Mouse (Mus musculus): ENCODE data around the gene Gas7. TPM values are rescaled to one million over a fixed set of nuclear protein-coding genes. Genes with fewer than 3 reads are reported as not detected.

The Gas7 gene
- polyA plus RNA-seq, 1 experiment from 2014 or later = 2.7 TPM

GRCm38 (mm10) chr11:67531926-67532565, 76.8 kb downstream of the Gas7 start:
- peaks cover 4% of the 10 kb centered on the region; the same call in 1 of the 2 replicates for H3K4me1 ChIP-seq (ENCODE audit: control insufficient read depth, insufficient read depth, low read length)
- no peak overlapping the region for H3K27ac ChIP-seq (replicated peaks; ENCODE audit: low read depth, low read length)
- no peak overlapping the region for H3K4me3 ChIP-seq (ENCODE audit: low read depth, low read length)
- DNase-seq (ENCODE audit: low spot score) (peak; percentile 23), ATAC-seq (ENCODE audit: insufficient number of reproducible peaks, low FRiP score, low TSS enrichment, low read depth) (no peak)
- no peaks in the 10 kb centered on the region for H3K27me3 ChIP-seq (ENCODE audit: control insufficient read depth, insufficient read depth, low read length)
- no peak overlapping the region for H3K4me2 ChIP-seq (ENCODE audit: low read depth, severe bottlenecking)
- H3K36me3 ChIP-seq (ENCODE audit: control insufficient read depth, insufficient read depth, low read length) = no peaks in the 10 kb centered on the region
- 44% methylated on average over 6 of the region's 6 CpGs for WGBS
- no peak overlapping the region for H3K9ac ChIP-seq (ENCODE audit: low read length)
- H3K9me3 ChIP-seq (ENCODE audit: control insufficient read depth, low read length) = no peaks in the 10 kb centered on the region

- Histone ChIP-seq H3K9ac (ENCODE audit: low read length) (no peak overlapping the region), H3K27me3 (ENCODE audit: control insufficient read depth, insufficient read depth, low read length) (no peaks in the 10 kb centered on the region), H3K4me1 (ENCODE audit: control insufficient read depth, insufficient read depth, low read length) (peaks cover 4% of the 10 kb centered on the region; the same call in 1 of the 2 replicates), H3K4me3 (ENCODE audit: low read depth, low read length) (no peak overlapping the region), H3K9me3 (ENCODE audit: control insufficient read depth, low read length) (no peaks in the 10 kb centered on the region), H3K4me2 (ENCODE audit: low read depth, severe bottlenecking) (no peak overlapping the region), H3K36me3 (ENCODE audit: control insufficient read depth, insufficient read depth, low read length) (no peaks in the 10 kb centered on the region), H3K27ac (replicated peaks; ENCODE audit: low read depth, low read length) (no peak overlapping the region)
- WGBS = 71% methylated on average over 10 of the region's 10 CpGs
- ATAC-seq (ENCODE audit: insufficient number of reproducible peaks, low FRiP score, low TSS enrichment, low read depth) (no peak), DNase-seq (ENCODE audit: low spot score) (no peak)
Measured at GRCm38 (mm10) chr11:67532728-67533127, 77.5 kb downstream of the Gas7 start.

- H3K9ac ChIP-seq (ENCODE audit: low read length) = no peak overlapping the region
- no peaks in the 10 kb centered on the region for H3K36me3 ChIP-seq (ENCODE audit: control insufficient read depth, insufficient read depth, low read length)
- ATAC-seq (ENCODE audit: insufficient number of reproducible peaks, low FRiP score, low TSS enrichment, low read depth) (no peak), DNase-seq (ENCODE audit: low spot score) (no peak)
- 78% methylated on average over 6 of the region's 6 CpGs for WGBS
- H3K27me3 ChIP-seq (ENCODE audit: control insufficient read depth, insufficient read depth, low read length) = no peaks in the 10 kb centered on the region
- H3K4me1 ChIP-seq (ENCODE audit: control insufficient read depth, insufficient read depth, low read length) = peaks cover 4% of the 10 kb centered on the region; the same call in 1 of the 2 replicates
- no peak overlapping the region for H3K4me3 ChIP-seq (ENCODE audit: low read depth, low read length)
- H3K27ac ChIP-seq (replicated peaks; ENCODE audit: low read depth, low read length) = no peak overlapping the region
- H3K4me2 ChIP-seq (ENCODE audit: low read depth, severe bottlenecking) = no peak overlapping the region
- H3K9me3 ChIP-seq (ENCODE audit: control insufficient read depth, low read length) = no peaks in the 10 kb centered on the region
Measured at GRCm38 (mm10) chr11:67533151-67533550, 77.9 kb downstream of the Gas7 start.

- ATAC-seq (ENCODE audit: insufficient number of reproducible peaks, low FRiP score, low TSS enrichment, low read depth) (no peak), DNase-seq (ENCODE audit: low spot score) (no peak)
- no peaks in the 10 kb centered on the region for H3K36me3 ChIP-seq (ENCODE audit: control insufficient read depth, insufficient read depth, low read length)
- H3K9ac ChIP-seq (ENCODE audit: low read length) = no peak overlapping the region
- WGBS = 90% methylated on average over 1 of the region's 1 CpGs
- no peak overlapping the region for H3K4me3 ChIP-seq (ENCODE audit: low read depth, low read length)
- peaks cover 4% of the 10 kb centered on the region; the same call in 1 of the 2 replicates for H3K4me1 ChIP-seq (ENCODE audit: control insufficient read depth, insufficient read depth, low read length)
- H3K4me2 ChIP-seq (ENCODE audit: low read depth, severe bottlenecking) = no peak overlapping the region
- H3K27me3 ChIP-seq (ENCODE audit: control insufficient read depth, insufficient read depth, low read length) = no peaks in the 10 kb centered on the region
- no peak overlapping the region for H3K27ac ChIP-seq (replicated peaks; ENCODE audit: low read depth, low read length)
- no peaks in the 10 kb centered on the region for H3K9me3 ChIP-seq (ENCODE audit: control insufficient read depth, low read length)
Measured at GRCm38 (mm10) chr11:67535703-67536102, 80.5 kb downstream of the Gas7 start.

GRCm38 (mm10) chr11:67536413-67536812, 81.2 kb downstream of the Gas7 start:
- no peak overlapping the region for H3K9ac ChIP-seq (ENCODE audit: low read length)
- peaks cover 4% of the 10 kb centered on the region; the same call in 1 of the 2 replicates for H3K4me1 ChIP-seq (ENCODE audit: control insufficient read depth, insufficient read depth, low read length)
- no peak overlapping the region for H3K4me2 ChIP-seq (ENCODE audit: low read depth, severe bottlenecking)
- ATAC-seq (ENCODE audit: insufficient number of reproducible peaks, low FRiP score, low TSS enrichment, low read depth) (no peak), DNase-seq (ENCODE audit: low spot score) (no peak)
- H3K27ac ChIP-seq (replicated peaks; ENCODE audit: low read depth, low read length) = no peak overlapping the region
- no peak overlapping the region for H3K4me3 ChIP-seq (ENCODE audit: low read depth, low read length)
- no peaks in the 10 kb centered on the region for H3K27me3 ChIP-seq (ENCODE audit: control insufficient read depth, insufficient read depth, low read length)
- no peaks in the 10 kb centered on the region for H3K36me3 ChIP-seq (ENCODE audit: control insufficient read depth, insufficient read depth, low read length)
- WGBS = 93% methylated on average over 1 of the region's 1 CpGs
- no peaks in the 10 kb centered on the region for H3K9me3 ChIP-seq (ENCODE audit: control insufficient read depth, low read length)

- Histone ChIP-seq H3K9ac (ENCODE audit: low read length) (no peak overlapping the region), H3K4me2 (ENCODE audit: low read depth, severe bottlenecking) (no peak overlapping the region), H3K27me3 (ENCODE audit: control insufficient read depth, insufficient read depth, low read length) (no peaks in the 10 kb centered on the region), H3K4me3 (ENCODE audit: low read depth, low read length) (no peak overlapping the region), H3K4me1 (ENCODE audit: control insufficient read depth, insufficient read depth, low read length) (no peaks in the 10 kb centered on the region; the same call in 1 of the 2 replicates), H3K9me3 (ENCODE audit: control insufficient read depth, low read length) (no peaks in the 10 kb centered on the region), H3K27ac (replicated peaks; ENCODE audit: low read depth, low read length) (no peak overlapping the region), H3K36me3 (ENCODE audit: control insufficient read depth, insufficient read depth, low read length) (no peaks in the 10 kb centered on the region)
- WGBS = 85% methylated on average over 4 of the region's 4 CpGs
- ATAC-seq (ENCODE audit: insufficient number of reproducible peaks, low FRiP score, low TSS enrichment, low read depth) (no peak), DNase-seq (ENCODE audit: low spot score) (no peak)
Measured at GRCm38 (mm10) chr11:67537353-67537752, 82.1 kb downstream of the Gas7 start.

GRCm38 (mm10) chr11:67538557-67538956, 83.3 kb downstream of the Gas7 start:
- H3K36me3 ChIP-seq (ENCODE audit: control insufficient read depth, insufficient read depth, low read length) = no peaks in the 10 kb centered on the region
- no peak overlapping the region for H3K27ac ChIP-seq (replicated peaks; ENCODE audit: low read depth, low read length)
- no peaks in the 10 kb centered on the region for H3K9me3 ChIP-seq (ENCODE audit: control insufficient read depth, low read length)
- no peak overlapping the region for H3K9ac ChIP-seq (ENCODE audit: low read length)
- no peaks in the 10 kb centered on the region for H3K4me1 ChIP-seq (ENCODE audit: control insufficient read depth, insufficient read depth, low read length)
- H3K4me2 ChIP-seq (ENCODE audit: low read depth, severe bottlenecking) = no peak overlapping the region
- no peak for DNase-seq (ENCODE audit: low spot score)
- 86% methylated on average over 6 of the region's 6 CpGs for WGBS
- no peak for ATAC-seq (ENCODE audit: insufficient number of reproducible peaks, low FRiP score, low TSS enrichment, low read depth)
- no peak overlapping the region for H3K4me3 ChIP-seq (ENCODE audit: low read depth, low read length)
- no peaks in the 10 kb centered on the region for H3K27me3 ChIP-seq (ENCODE audit: control insufficient read depth, insufficient read depth, low read length)

- WGBS = 62% methylated on average over 11 of the region's 11 CpGs
- DNase-seq (ENCODE audit: low spot score) (no peak), ATAC-seq (ENCODE audit: insufficient number of reproducible peaks, low FRiP score, low TSS enrichment, low read depth) (no peak)
- Histone ChIP-seq H3K9me3 (ENCODE audit: control insufficient read depth, low read length) (no peaks in the 10 kb centered on the region), H3K36me3 (ENCODE audit: control insufficient read depth, insufficient read depth, low read length) (no peaks in the 10 kb centered on the region), H3K4me2 (ENCODE audit: low read depth, severe bottlenecking) (no peak overlapping the region), H3K4me3 (ENCODE audit: low read depth, low read length) (no peak overlapping the region), H3K27me3 (ENCODE audit: control insufficient read depth, insufficient read depth, low read length) (no peaks in the 10 kb centered on the region), H3K4me1 (ENCODE audit: control insufficient read depth, insufficient read depth, low read length) (peaks cover 7% of the 10 kb centered on the region), H3K27ac (replicated peaks; ENCODE audit: low read depth, low read length) (no peak overlapping the region), H3K9ac (ENCODE audit: low read length) (no peak overlapping the region)
Measured at GRCm38 (mm10) chr11:67544656-67545432, 89.6 kb downstream of the Gas7 start.
